ENCODE assay signal across 9 mouse cellular contexts in the genomic region with DNA sequence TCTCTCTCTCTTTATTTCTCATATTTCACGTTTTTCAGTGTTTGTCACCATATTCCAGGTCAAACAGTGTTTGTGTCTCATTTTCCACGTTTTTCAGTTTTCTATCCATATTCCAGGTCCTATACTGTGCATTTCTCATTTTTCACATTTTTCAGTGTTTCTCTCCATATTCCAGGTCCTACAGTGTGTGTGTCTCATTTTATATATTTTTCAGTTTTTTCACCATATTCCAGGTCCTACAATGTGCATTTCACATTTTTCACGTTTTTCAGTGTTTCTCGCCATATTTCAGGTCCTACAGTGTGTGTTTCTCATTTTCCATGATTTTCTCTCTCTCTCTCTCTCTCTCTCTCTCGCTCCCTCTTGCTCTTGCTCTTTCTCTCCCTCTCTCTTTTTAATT.
DNase-seq lines count a peak whose midpoint lies in the region.
"Had no signal": no experiment of that assay in that cellular context is flagged by ENCODE, and none has a peak within 500 bp of the region (broad histone marks: within the 10 kb centered on the region; RNA-seq: fewer than 3 reads in every experiment).

No protein-coding gene starts in this region.

- H3K9me3 ChIP-seq in heart, embryonic 10.5 days = no peaks in the 10 kb centered on the region

- H3K27me3 ChIP-seq in heart, embryonic 10.5 days (ENCODE audit: insufficient read depth, poor library complexity, severe bottlenecking) = no peaks in the 10 kb centered on the region

- no peak overlapping the region for H3K27ac ChIP-seq in heart, embryonic 10.5 days
- H3K27ac ChIP-seq: layer of hippocampus, adult 2 months had no signal

- no peak overlapping the region for H3K4me3 ChIP-seq in heart, embryonic 10.5 days
- H3K4me3 ChIP-seq: layer of hippocampus, adult 2 months had no signal

- no peaks in the 10 kb centered on the region for H3K36me3 ChIP-seq in heart, embryonic 10.5 days

- intact Hi-C loops in heart, postnatal 25 days (cut with DNase I) = no loop called here

- 53% methylated on average over 5 of the region's 5 CpGs for WGBS in heart, embryonic 10.5 days

- DNase-seq in heart, embryonic 10.5 days (ENCODE audit: low spot score) = peak; percentile 84
- no peak for DNase-seq in heart, postnatal 25 days (ENCODE audit: low spot score)
- peak; percentile 56 for DNase-seq in 416B (ENCODE audit: low read depth)
- peak; percentile 48 for DNase-seq in WW6 (ENCODE audit: low read depth, low spot score)
- peak; percentile 12 for DNase-seq in induced T-regulatory cell, adult 2 months (ENCODE audit: low read depth)
- DNase-seq in cerebellum, adult 9-10 months = no peak
- DNase-seq in thymus, postnatal 10 days (ENCODE audit: low spot score in 2 of 2) = no peak
- no peak for DNase-seq in cerebellum, postnatal 14 days

- no peaks in the 10 kb centered on the region for H3K4me1 ChIP-seq in heart, embryonic 10.5 days

Comparison
In these comparisons a context has a peak if more than half of its experiments do, and no peak if none do; other contexts are left out.
1. DNase-seq: peak in heart, embryonic 10.5 days (single experiment), 416B (single experiment), WW6 (single experiment) and induced T-regulatory cell, adult 2 months (single experiment); none in heart, postnatal 25 days (single experiment), cerebellum, adult 9-10 months (single experiment), thymus, postnatal 10 days (0 of 2) and cerebellum, postnatal 14 days (0 of 2).